Mouse (Mus musculus): ENCODE measurements around the gene Itgb4.

DNA sequence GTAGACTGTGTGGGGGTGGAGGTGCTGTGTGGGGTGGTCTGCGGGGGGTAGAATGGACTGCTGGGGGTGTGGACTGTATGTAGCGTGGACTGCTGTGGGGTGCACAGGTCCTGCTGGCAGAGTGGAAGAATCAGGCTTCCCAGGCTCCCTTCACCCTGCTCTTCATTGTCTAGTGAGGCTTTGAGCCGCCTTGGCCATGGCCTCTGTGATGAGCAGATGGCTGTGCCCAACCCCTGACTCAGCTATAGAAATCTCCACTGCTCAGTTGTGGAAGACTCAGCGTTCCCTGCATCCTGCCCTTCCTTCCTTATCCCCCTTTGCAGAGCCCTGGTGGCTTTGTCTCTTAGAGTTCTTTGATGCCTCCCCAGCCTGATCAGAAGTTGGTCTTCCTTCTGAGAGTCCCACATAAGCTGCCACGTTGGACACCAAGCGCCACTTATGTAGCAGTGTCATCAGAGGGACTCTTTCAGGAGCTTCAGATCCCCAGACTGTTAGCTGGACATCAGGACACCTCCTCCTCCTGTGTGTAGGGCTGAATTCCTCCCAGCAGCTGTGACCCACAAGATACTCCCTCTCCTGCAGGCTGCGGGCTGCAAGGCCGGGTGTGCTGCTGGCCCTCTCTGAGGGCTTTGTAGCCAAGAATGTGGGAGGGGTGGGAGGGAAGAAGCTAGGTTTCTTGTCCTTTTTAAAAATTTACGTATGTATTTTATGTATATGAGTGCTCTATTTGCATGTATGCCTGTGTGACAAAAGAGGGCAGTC, 11.7 kb upstream of the Itgb4 start:
- no peak for TF ChIP-seq CTCF (IDR thresholded peaks at IDR 0.05; ENCODE audit: borderline replicate concordance, extremely low read depth, insufficient read depth, insufficient read length)
- TF ChIP-seq POLR2A (IDR thresholded peaks at IDR 0.05; ENCODE audit: borderline replicate concordance, extremely low read depth, insufficient read depth, insufficient read length, poor library complexity, severe bottlenecking): no peak
